Mouse (Mus musculus): ENCODE measurements around the gene Dnali1. TPM values are rescaled to one million over a fixed set of nuclear protein-coding genes. Genes with fewer than 3 reads are reported as not detected.

Dnali1 gene
- polyA plus RNA-seq (2012; rRNA removed) = not detected in 2 replicates

DNA sequence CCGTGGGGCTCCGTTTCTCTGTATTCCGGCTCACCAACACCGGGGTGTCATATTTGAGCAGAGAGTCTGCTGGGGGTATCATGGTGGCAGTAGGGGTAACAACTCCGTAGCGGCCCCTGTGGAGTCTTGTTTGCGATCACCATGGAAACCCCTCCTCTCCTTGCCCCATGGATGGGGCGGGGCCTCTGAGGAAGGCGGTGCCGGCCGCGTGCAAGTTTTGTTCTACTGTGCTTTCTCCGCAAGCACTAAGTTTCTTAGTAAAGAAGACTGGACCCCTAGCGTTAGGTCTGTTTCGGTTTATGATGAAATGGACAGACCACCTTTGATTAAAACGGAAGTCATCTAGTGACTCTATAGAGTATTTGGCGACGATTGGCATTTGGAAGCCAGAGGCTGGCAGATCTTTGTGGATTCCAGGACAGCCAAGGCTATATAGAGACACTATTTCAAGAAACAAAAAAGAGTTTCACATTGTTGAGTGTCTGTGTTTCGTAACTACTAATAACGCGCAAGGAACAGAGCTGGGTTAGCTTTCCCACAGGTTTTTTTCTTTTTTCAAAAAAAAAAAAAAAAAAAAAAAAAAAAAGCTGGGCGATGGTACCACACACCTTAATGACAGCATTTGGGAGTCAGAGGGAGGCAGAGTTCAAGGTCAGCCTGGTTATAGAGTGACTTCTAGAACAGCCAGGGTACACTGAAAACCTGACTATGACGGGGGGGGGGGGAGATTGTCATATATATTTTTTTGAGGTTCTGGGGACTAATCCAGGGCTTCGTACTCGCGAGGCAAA is at the start of gene Dnali1:
Gene Dnali1, minus strand, starts transcription at position 187 of the 791 bp plus-strand sequence.
- 1% methylated on average over 26 of the region's 26 CpGs for WGBS

DNA sequence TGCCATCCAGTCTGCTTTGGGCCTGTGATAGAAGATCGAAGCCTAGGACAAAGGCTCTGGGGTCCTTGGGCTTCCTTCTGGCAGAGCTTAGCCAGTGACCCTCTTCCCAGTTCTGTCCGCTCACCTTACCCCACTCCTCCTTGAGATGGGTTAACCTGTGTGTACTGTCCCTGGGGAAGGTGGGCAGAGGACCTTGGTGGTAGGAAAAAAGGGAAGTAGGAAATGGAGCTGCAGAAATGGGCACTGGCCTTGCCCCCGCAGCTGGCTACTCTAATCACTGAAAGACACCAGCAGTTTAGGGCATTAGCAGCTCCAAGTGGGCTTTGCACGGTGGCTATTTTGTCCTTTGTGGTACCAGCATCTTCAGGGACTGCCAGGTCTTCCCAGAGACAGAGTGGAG is 49.6 kb upstream of the Dnali1 start:
- no peak for DNase-seq (ENCODE audit: low read depth, low spot score)
- 39% methylated on average over 4 of the region's 4 CpGs for WGBS

More for the DNA sequence above, at the start of gene Dnali1:
- DNase-seq (ENCODE audit: low read depth, low spot score) = no peak

DNA sequence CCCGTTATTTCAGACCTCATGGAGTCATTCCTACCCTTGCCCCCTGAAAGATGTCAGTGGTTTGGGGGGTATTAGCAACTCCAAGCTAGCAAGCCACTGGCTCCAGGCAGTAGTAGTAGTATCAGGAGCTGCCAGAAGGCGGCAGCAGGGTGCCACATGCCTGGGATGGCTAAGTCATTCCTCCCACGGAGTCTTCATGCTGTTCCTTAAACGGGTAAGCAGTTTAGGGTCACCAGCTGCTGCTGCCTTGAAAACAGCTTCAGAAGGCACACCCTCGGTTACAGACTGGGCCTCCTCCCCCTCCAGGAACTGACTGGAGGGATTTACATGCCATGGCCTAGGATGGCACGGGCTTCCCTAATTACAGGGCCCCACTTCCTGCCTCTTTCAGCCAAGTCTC is 49.1 kb upstream of the Dnali1 start:
- 2% methylated on average over 6 of the region's 6 CpGs for WGBS
- DNase-seq (ENCODE audit: low read depth, low spot score) = no peak

DNA sequence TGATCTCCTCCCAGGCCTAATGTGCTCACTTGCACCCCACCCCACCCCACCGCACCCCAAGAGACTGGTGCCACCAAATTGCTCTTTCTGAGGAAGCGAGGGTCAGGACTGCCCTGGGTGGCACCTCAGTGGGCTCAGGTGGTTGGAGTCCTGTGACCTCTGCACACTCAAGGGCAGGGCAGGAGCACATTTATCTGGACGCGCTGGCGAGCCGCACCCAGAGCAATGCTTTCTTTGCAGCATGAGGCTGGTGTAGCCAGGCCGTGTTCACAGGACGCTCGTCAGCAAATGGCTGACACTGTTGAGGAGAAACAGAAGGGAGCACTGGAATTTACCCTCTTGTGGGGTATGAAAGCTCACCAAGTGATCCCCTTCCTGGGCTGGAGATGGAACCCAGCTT is 39.9 kb upstream of the Dnali1 start:
- no peak for DNase-seq (ENCODE audit: low read depth, low spot score)
- WGBS = 93% methylated on average over 9 of the region's 9 CpGs

DNA sequence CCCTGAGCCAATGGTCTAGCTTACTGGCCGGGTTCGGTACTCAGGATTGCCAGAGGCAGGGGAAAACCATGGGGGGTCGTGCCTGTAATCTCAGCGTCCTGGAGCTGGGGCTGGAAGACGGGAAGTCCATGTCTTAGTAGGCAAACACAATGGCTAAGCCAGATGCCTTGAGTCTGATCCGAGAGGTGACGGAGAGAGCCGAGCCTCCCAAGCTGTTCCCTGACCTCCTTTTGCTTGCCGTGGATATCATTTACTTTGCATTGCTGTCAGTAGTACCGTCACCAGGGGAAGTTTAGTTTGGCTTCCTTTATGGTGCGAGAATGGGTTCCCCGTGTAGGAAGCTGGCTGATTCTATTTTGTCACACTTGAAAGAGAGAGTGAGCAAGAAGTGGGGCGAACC is 35.8 kb upstream of the Dnali1 start:
- 88% methylated on average over 13 of the region's 13 CpGs for WGBS

DNA sequence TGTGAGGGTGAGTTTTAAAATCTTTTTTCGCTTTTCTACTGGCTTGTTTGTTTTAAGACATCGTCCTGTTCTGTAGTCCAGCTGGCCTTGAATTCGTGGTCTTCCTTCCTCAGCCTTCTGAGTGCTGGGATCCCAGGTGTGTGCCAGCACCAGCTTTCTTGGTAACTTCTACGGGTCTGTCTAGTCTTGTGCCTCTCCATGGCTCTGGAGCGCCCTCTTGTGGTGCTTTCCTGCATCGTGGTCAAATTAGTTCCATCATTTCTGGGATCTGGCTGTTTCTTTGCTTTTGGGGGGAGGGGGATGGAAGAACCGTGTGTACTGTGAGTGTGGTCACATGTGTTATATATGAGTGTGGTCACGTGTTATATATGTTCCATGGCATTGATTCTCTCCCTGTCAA is 34.0 kb upstream of the Dnali1 start:
- WGBS = 8% methylated on average over 8 of the region's 8 CpGs
- no peak for DNase-seq (ENCODE audit: low read depth, low spot score)

More for the DNA sequence above, 35.8 kb upstream of the Dnali1 start:
- DNase-seq (ENCODE audit: low read depth, low spot score) = no peak

DNA sequence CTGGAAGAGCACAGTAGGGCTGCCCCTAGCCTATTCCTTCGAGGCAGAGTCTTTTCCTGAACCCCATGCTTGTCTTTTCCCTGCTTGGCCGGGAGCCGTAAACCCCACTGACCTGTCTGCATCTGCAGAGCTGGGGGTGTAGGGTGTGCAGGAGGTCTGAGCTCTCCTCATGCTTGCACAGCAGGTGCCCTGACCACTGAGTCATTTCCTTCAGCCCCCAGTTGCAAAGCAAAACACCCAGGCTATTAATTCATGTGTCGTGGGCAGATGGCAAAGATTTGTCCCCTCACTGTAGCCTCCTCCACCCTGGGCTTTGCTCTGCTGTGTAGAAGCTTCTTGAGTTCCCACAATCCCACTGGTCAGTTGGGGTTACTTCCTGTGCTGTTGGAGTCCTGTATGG is 31.9 kb upstream of the Dnali1 start:
- DNase-seq (ENCODE audit: low read depth, low spot score) = no peak
- WGBS = 84% methylated on average over 4 of the region's 4 CpGs

DNA sequence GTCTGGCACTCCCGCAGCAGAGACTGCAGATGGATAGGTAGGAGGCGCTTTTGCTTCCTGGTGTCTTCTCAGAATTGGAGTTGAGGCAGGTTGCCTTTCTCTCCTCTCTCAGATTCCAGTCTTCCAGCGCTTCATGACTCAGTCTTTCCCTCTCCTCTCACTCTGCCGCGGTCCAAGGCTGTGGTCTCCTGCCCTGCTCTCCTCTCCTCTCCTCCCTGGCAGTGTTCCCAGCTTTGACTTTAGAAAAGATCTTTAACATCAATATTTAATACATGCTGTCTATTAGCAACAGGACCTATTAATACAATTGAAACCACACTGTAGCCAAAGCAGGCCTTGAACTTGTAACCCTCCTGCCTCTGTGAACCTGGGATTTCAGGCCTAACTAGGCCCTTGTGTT is 30.6 kb upstream of the Dnali1 start:
- WGBS = 72% methylated on average over 5 of the region's 5 CpGs

DNA sequence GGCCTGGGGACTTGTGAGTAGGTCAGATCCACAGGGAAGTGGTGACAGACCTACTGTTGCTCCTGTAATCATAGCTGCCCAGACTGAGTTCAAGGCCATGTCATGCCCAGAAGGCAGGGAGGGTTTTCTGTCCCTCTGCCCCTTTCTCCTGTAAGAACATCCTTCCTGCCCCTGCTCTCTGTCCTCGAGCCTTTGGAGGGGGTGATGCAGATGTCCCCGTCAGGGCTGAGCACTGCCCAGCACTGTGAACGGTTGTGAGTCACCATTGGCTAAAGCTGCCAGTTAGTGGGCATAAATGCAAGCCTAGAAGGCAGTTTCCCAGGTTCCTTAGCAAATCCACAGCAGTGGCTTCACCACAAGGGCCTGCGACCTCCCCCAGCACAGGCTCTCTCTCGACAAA is 27.5 kb upstream of the Dnali1 start:
- 85% methylated on average over 5 of the region's 5 CpGs for WGBS
- DNase-seq (ENCODE audit: low read depth, low spot score) = no peak

More for the DNA sequence above, 30.6 kb upstream of the Dnali1 start:
- DNase-seq (ENCODE audit: low read depth, low spot score) = no peak

DNA sequence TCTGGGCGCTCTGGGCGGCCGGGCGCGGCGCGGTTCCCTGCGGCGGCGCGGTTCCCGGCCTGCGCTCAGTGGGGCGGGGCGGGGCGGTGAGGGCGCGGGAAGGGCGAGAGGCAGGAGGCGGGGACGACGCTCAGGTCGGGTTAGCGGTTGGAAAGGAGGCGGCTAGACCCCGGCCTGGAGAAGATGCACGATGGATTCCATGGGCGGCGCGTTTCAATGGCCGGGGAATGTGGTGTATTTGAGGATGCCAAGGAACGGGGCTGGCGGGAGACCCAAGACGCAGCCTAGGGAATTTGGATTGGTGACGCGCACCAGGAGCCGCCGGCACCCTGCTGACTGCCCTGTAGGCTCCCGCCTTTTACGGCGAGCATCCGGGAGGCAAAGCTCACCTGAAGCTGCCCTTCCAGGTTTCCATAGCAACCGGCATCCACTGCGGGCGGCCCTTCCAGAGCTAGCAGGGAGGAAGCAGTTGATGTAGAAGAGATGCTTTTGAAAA is 19.9 kb upstream of the Dnali1 start:
- under 1% methylated on average over 45 of the region's 45 CpGs for WGBS
- DNase-seq (ENCODE audit: low read depth, low spot score) = no peak

DNA sequence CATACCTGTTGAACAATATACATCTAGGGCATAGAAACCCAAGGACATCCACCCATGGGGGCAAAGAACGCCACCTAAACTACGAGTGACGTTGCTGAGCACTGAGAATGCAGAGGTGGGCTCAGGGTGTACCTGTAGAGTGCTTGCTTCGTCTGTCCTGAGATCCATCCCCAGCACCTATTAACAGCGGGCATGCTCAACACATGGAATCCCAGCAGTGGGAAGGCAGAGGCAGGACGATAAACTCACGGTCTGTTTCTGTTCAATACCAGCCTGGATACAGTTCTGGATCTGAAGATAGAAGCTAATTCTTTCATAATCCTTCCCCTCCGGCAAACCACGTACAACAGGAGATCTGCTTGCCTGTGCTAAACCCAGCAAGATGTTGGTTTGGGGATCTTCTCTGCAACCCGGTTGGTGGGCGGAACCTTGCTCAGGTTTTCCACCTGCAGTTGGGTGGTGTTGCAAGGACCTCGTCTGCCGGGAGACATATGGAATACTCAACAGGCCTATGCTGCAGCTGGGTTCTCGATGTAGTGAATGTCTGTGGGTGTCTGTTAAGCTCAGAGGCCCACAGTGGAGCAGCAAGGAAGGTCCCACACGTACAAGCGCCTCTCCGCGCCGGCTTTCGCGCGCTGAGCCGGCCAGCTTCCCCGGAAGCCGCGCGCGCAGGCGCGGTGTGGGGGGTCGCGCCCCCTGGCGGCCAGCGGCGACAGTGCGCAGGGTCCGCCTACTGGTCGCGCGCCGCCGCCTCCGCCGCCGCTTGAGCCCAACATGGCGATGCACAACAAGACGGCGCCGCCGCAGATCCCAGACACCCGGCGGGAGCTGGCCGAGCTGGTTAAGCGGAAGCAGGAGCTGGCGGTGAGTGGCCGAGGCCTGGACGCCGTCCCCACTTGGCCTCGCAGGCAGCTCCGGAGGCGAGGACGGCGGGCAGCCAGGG is 19.2 kb upstream of the Dnali1 start, which contains the start of gene Meaf6:
Gene Meaf6, plus strand, starts transcription at position 732 of the 943 bp plus-strand sequence.
- 1% methylated on average over 63 of the region's 63 CpGs for WGBS
- DNase-seq (ENCODE audit: low read depth, low spot score) = peak; percentile 47

DNA sequence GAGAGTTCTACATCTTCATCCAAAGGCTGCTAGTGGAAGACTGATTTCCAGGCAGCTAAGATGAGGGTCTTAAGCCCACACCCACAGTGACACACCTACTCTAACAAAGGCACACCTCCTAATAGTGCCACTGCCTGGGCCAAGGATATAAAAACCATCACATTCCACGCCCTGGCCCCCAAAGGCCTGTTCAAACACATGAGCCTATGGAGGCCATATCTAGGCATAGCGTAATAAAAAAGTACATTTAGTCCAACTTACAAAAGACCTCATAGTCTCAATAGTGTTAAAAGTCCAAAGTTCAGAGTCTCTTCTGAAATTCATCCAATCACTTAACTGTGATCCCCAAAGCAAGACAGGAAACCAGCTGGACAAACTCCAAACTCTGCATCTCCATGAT is 13.2 kb upstream of the Dnali1 start:
- no peak for DNase-seq (ENCODE audit: low read depth, low spot score)
- 39% methylated on average over 2 of the region's 2 CpGs for WGBS

DNA sequence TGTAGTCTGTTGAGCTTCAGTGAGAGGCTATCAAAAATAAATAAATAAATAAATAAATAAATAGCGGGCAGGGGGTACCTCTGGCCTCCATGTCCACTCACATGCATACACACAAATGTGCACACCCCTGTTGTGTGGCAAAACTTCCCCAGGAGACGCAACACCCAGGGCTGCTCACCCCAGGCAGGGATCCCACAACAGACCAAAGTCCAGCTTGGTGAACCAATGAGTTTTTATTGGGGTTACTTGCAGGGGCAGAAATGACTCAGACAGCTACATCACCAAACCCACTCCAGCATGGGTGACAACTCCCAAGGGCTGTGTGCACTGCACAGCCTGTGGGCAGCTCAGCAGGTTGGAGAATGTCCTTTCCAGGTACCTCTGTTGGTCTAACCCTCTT is 12.2 kb upstream of the Dnali1 start:
- DNase-seq (ENCODE audit: low read depth, low spot score) = no peak
- 65% methylated on average over 2 of the region's 2 CpGs for WGBS

DNA sequence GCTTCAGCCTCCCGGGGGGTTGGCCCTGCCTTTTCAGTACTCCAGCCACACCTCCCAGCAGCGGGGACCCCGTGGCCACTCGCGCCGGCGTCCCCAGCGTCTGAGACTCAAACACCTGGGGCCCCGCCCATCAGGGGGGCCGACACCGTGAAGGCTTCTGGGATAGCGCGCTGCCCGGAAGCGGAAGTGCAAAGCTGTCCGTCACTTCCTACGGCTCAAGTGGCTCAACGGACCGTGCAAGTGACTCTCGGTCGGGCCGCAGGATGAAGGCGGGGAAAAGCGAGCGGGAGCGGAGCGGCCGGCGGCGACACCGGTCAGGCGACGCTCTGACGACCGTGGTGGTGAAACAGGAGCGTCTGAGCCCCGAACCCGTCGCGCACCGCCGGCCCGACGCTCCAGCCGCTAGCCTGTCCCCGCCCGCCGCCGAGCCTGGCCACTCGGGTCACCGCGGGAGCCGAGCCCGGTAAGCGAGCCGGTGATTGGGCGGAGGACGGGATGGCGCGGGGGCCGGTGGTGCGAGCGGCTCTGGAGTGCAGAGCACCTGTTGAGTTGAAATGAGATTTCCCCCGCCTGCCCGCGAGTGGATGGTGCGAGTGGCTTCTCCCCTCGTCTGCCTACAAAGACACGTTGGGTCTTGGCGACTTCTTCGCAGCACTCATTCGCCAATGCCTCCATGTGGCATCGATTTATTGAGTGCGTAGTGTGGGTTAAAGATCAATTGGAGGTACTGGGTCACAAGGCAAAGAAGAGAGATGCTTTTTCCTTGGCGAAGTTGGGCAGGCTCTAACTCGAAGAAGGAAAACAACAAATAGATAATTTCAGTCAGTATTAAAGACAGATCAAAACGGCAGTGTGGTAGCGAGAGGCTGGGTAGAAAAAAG is 1.2 kb upstream of the Dnali1 start, which contains the start of gene Snip1:
Gene Snip1, plus strand, starts transcription at position 183 of the 881 bp plus-strand sequence.
- WGBS = under 1% methylated on average over 78 of the region's 78 CpGs
- peak; percentile 84 for DNase-seq (ENCODE audit: low read depth, low spot score)

DNA sequence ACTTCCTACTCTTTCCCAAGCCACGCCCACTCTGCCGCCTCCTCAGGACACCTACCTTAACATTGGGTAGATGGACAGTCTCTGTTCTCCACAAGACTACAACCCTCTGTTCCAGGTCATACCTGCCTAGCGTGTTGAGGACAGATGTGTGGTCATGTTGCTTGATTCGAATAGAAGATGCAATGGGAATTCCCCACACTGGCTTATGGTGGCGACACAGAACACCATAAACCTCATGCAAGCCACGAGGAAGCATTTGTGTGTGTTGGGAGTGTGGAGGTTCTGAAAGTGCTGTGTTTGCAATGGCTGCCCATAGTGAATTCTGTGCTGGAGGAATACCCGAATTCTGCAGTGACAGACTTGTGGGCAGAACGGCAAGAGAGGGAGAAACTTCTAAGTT is 1.7 kb downstream of the Dnali1 start:
- WGBS = 48% methylated on average over 8 of the region's 8 CpGs
- no peak for DNase-seq (ENCODE audit: low read depth, low spot score)

DNA sequence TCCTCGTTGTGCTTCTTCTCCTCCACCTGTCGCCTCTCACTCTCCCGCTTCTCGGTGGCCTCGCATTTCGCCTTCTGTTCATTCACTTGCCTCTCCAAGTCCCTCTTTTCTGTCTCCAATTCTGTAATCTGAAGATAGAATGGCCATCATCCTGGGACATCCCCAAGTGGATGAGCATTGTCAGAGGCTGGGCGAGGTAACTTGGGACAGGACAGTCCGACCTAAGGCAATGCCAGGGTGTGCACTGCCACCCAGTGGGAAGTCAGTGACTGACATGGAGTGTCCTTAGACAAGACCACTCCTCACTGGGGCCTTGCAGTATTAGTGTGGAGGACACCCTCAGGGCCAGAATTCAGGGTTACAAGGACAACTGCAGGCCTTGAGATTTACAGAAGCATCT is 6.5 kb downstream of the Dnali1 start:
- WGBS = 5% methylated on average over 8 of the region's 8 CpGs
- no peak for DNase-seq (ENCODE audit: low read depth, low spot score)

DNA sequence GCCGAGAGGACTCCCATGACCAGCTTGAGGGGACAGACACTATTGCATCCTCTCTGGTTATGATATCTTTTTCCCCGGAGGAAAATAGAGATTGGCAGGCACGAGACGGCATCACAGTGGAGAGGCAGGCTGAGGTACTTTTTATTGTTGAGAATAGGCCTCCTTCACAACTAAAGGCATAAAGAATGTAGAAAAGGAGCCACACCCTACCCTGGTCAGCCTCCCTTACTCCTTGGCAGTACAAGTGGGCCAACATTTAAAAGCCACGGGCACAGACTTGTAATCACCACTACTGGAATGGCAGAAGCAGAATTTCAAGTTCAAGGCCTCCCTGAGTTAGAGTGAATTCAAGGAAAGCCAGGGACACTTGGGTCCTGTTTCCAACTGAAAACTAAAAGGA is 7.5 kb downstream of the Dnali1 start:
- no peak for DNase-seq (ENCODE audit: low read depth, low spot score)
- WGBS = 32% methylated on average over 5 of the region's 5 CpGs

DNA sequence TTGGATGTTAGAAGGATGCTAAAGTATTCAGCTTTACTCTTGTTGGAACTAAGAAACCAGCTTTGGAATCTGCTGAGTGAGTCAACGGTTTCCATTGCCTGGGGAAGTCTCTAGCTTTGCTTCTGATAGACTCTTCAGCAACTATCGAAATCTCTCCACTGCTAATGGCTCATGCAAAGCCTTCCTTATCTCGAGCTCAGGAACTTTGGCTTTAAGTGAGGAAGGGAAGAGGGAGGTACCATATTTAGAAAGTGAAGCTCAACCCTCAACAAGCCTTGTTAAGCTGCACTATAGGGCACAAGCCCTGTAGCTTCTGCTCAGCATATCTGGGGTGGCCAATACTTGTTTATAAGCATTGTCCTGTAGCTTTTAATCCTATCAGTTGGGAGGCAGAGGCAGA is 8.2 kb downstream of the Dnali1 start:
- WGBS = 52% methylated on average over 3 of the region's 3 CpGs
- DNase-seq (ENCODE audit: low read depth, low spot score) = no peak

DNA sequence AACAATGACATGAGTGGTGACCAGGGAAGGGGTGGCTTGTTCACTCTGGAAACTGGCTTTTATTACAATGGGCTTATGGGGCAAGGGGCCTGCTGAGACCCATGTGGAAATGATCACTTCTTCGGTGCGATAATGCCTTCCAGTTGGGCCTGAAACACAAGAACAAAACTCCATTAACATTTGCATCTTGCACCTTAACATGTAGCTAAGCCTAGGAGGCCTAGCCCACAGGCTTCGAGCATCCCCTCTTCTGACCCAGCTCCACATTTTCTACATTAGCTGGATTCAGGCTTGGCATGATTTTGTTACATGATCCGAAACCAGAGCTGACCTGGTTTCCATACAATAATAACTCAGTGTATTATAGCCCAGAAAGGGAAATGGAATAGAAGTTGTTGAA is 9.0 kb downstream of the Dnali1 start:
- WGBS = 93% methylated on average over 4 of the region's 4 CpGs
- DNase-seq (ENCODE audit: low read depth, low spot score) = no peak

Measured in large intestine, adult 2 months (tissue).